Comparison of ENCODE assay signal across 26 mouse cellular contexts in genomic region chr17:50442905-50443304, GRCm38 (mm10).
DNase-seq lines count a peak whose midpoint lies in the region; ATAC-seq and TF ChIP-seq lines count a peak whose summit lies in the region.
"Had no signal": no experiment of that assay in that cellular context is flagged by ENCODE, and none has a peak within 500 bp of the region (broad histone marks: within the 10 kb centered on the region; RNA-seq: fewer than 3 reads in every experiment).

No protein-coding gene starts in this region.

- H3K27me3 ChIP-seq in forebrain, embryonic 16.5 days (replicated peaks; ENCODE audit: control insufficient read depth, insufficient read depth, low read length), result no peaks in the 10 kb centered on the region
- H3K27me3 ChIP-seq in forebrain, postnatal 0 days (ENCODE audit: insufficient read depth, low read length), result no peaks in the 10 kb centered on the region
- H3K27me3 ChIP-seq in hindbrain, postnatal 0 days (ENCODE audit: insufficient read depth, low read length), result no peaks in the 10 kb centered on the region
- no peaks in the 10 kb centered on the region for H3K27me3 ChIP-seq in hindbrain, embryonic 10.5 days (ENCODE audit: insufficient read depth, poor library complexity, severe bottlenecking)
- H3K27me3 ChIP-seq: CH12.LX; midbrain, embryonic 12.5 days; neural tube, embryonic 12.5 days had no signal

- peak; percentile 21; the same call in 1 of the 2 replicates for ATAC-seq in forebrain, embryonic 16.5 days
- no peak for ATAC-seq in forebrain, postnatal 0 days
- no peak for ATAC-seq in hindbrain, postnatal 0 days
- ATAC-seq: activated CD4-positive, CD25-positive, alpha-beta regulatory T cell, adult 4 months; inflammation-experienced regulatory T-cells, adult 6 months had no signal

- no peak overlapping the region for H3K4me3 ChIP-seq in forebrain, embryonic 16.5 days (replicated peaks; ENCODE audit: low read length)
- no peak overlapping the region for H3K4me3 ChIP-seq in forebrain, postnatal 0 days (ENCODE audit: low read depth, low read length)
- no peak overlapping the region for H3K4me3 ChIP-seq in hindbrain, postnatal 0 days (ENCODE audit: low read length)
- no peak overlapping the region for H3K4me3 ChIP-seq in hindbrain, embryonic 10.5 days
- H3K4me3 ChIP-seq: heart, adult 2 months; megakaryocyte, embryonic 14.5 days; midbrain, embryonic 12.5 days; myocyte; neural tube, embryonic 12.5 days had no signal

- no peak overlapping the region for H3K4me2 ChIP-seq in forebrain, embryonic 16.5 days (ENCODE audit: low read length)
- no peak overlapping the region for H3K4me2 ChIP-seq in forebrain, postnatal 0 days (ENCODE audit: low read depth)
- H3K4me2 ChIP-seq in hindbrain, postnatal 0 days (ENCODE audit: low read depth, low read length), result no peak overlapping the region
- H3K4me2 ChIP-seq: hindbrain, embryonic 14.5 days; liver, embryonic 11.5 days; midbrain, embryonic 12.5 days; neural tube, embryonic 12.5 days had no signal

- H3K9me3 ChIP-seq in forebrain, embryonic 16.5 days (ENCODE audit: control insufficient read depth, low read length), result no peaks in the 10 kb centered on the region
- H3K9me3 ChIP-seq in forebrain, postnatal 0 days (ENCODE audit: low read length), result no peaks in the 10 kb centered on the region
- no peaks in the 10 kb centered on the region for H3K9me3 ChIP-seq in hindbrain, postnatal 0 days (ENCODE audit: low read length)
- H3K9me3 ChIP-seq in hindbrain, embryonic 10.5 days, result no peaks in the 10 kb centered on the region
- H3K9me3 ChIP-seq: megakaryocyte, embryonic 14.5 days; midbrain, embryonic 12.5 days; neural tube, embryonic 12.5 days had no signal

- DNase-seq in cerebellum, postnatal 10 days, result peak; percentile 78 to 79
- no peak for DNase-seq in cerebellum, adult 11 months
- DNase-seq in forebrain, postnatal 0 days, result no peak
- DNase-seq in hindbrain, postnatal 0 days (ENCODE audit: low spot score), result peak; percentile 30
- no peak for DNase-seq in hindbrain, embryonic 10.5 days (ENCODE audit: low spot score)
- DNase-seq in retina, postnatal 1 day, result peak; percentile 9
- DNase-seq in retina, embryonic 14.5 days (ENCODE audit: low spot score), result no peak
- DNase-seq: adrenal gland, adult 2 months; adrenal gland, postnatal 36 days; cerebellum, adult 8-10 months; gastrocnemius, postnatal 36 days; heart, adult 2 months; kidney, adult 11 months; kidney, postnatal 36 days; lung, postnatal 4 days; thymus, postnatal 4 days had no signal

- no peaks in the 10 kb centered on the region for H3K36me3 ChIP-seq in forebrain, embryonic 16.5 days (ENCODE audit: control insufficient read depth, insufficient read depth)
- no peaks in the 10 kb centered on the region for H3K36me3 ChIP-seq in forebrain, postnatal 0 days (ENCODE audit: insufficient read depth)
- H3K36me3 ChIP-seq in hindbrain, postnatal 0 days (ENCODE audit: insufficient read depth, low read length), result no peaks in the 10 kb centered on the region
- no peaks in the 10 kb centered on the region for H3K36me3 ChIP-seq in hindbrain, embryonic 10.5 days
- H3K36me3 ChIP-seq: midbrain, embryonic 12.5 days; neural tube, embryonic 12.5 days had no signal

- 0 out of 2 replicates have a peak, but pooled peaks cover 3% of the 10 kb centered on the region for H3K4me1 ChIP-seq in forebrain, embryonic 16.5 days (replicated peaks; ENCODE audit: control insufficient read depth, insufficient read depth, low read length)
- H3K4me1 ChIP-seq in forebrain, postnatal 0 days (ENCODE audit: insufficient read depth), result no peaks in the 10 kb centered on the region
- H3K4me1 ChIP-seq in hindbrain, postnatal 0 days (ENCODE audit: insufficient read depth, low read length), result no peaks in the 10 kb centered on the region
- H3K4me1 ChIP-seq in hindbrain, embryonic 10.5 days (replicated peaks), result 0 out of 2 replicates have a peak, but pooled peaks cover 6% of the 10 kb centered on the region
- H3K4me1 ChIP-seq: megakaryocyte, embryonic 14.5 days; midbrain, embryonic 12.5 days; neural tube, embryonic 12.5 days had no signal

- no peak overlapping the region for H3K9ac ChIP-seq in forebrain, embryonic 16.5 days (replicated peaks; ENCODE audit: low read depth, low read length)
- H3K9ac ChIP-seq in forebrain, postnatal 0 days, result no peak overlapping the region
- H3K9ac ChIP-seq in hindbrain, postnatal 0 days (replicated peaks; ENCODE audit: low read length), result no peak overlapping the region
- H3K9ac ChIP-seq: hindbrain, embryonic 14.5 days; midbrain, embryonic 12.5 days; neural tube, embryonic 12.5 days had no signal

- TF ChIP-seq CTCF in forebrain, postnatal 0 days (IDR thresholded peaks at IDR 0.05; ENCODE audit: low read depth), result no peak
- no peak for TF ChIP-seq CTCF in hindbrain, postnatal 0 days (IDR thresholded peaks at IDR 0.05; ENCODE audit: low read depth)

- H3K27ac ChIP-seq in forebrain, embryonic 16.5 days (ENCODE audit: low read length), result no peak overlapping the region; the same call in 1 of the 2 replicates
- no peak overlapping the region for H3K27ac ChIP-seq in forebrain, postnatal 0 days (ENCODE audit: low read depth, low read length)
- H3K27ac ChIP-seq in hindbrain, postnatal 0 days, result no peak overlapping the region
- H3K27ac ChIP-seq in hindbrain, embryonic 10.5 days, result no peak overlapping the region
- H3K27ac ChIP-seq: heart, adult 2 months; hindbrain, embryonic 14.5 days; midbrain, embryonic 12.5 days; neural tube, embryonic 12.5 days had no signal

- WGBS in forebrain, embryonic 16.5 days, result 81% methylated on average over 6 of the region's 6 CpGs
- 66% methylated on average over 6 of the region's 6 CpGs for WGBS in forebrain, postnatal 0 days
- WGBS in hindbrain, postnatal 0 days, result 80% methylated on average over 6 of the region's 6 CpGs
- 92% methylated on average over 6 of the region's 6 CpGs for WGBS in hindbrain, embryonic 10.5 days

Comparison
In these comparisons a context has a peak if more than half of its experiments do, and no peak if none do; other contexts are left out.
1. DNase-seq: peak in cerebellum, postnatal 10 days (2 of 2), hindbrain, postnatal 0 days (single experiment) and retina, postnatal 1 day (single experiment); none in cerebellum, adult 11 months (single experiment), forebrain, postnatal 0 days (single experiment), hindbrain, embryonic 10.5 days (single experiment) and retina, embryonic 14.5 days (single experiment).